Mouse (Mus musculus): ENCODE data around the gene Fads2. TPM values are rescaled to one million over a fixed set of nuclear protein-coding genes. Genes with fewer than 3 reads are reported as not detected.
"Not testable (repeated sequence)": the region's sequence is repeated elsewhere in the genome, so short reads cannot be mapped to it uniquely, and the experiment has no call there.

Gene Fads2
- polyA plus RNA-seq (2015; fragmentation: Nextera tagmentation; extraction: Ambion mirVana): 31.5 and 31.7 TPM in 2 replicates

DNA sequence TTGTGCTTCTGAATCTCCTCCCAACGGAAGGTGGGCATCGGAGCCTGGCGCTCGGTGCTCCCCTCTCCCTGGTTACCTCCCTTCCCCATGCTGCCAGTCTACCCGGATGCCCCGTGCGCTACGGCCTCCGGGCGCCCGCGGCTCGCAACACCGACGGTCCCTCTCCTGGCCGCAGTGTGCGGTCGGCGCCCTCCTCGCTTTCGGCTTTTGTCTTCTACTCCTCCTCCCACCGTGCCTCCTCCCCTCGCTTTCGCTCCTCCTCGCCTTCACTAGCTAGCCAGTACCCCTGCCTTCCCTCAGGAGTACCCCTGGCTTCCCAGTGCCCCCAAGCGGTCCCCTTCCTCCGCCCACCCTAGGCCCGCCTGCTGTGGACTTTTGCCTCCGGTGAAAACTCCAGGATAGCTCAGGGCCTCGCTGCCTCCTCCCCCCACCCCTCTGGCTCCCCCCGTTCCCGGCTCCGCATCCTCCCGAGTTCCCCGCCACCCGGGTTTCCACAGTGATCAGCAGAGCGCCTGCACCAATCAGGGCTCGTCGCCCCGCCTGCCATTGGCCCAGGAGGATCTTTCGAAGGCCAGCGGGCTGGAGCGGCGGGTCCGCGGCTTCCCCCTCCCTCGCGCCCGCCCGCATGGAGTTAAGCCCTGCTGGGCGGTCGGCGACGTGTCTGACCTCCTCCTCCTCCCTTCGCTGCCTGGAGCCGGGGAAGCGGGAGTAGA lies at the start of gene Fads2:
Gene Fads2, minus strand, starts transcription at position 406 of the 713 bp plus-strand sequence.
- ATAC-seq (replicated peaks; ENCODE audit: extremely low read depth, insufficient read depth, low FRiP score): peak; percentile 89
- Histone ChIP-seq H3K4me2 (ENCODE audit: low read depth, low read length) (peak within 1 kb of the TSS; percentile 86), H3K4me1 (ENCODE audit: control insufficient read depth, insufficient read depth, low read length) (peaks cover 4% of the 10 kb centered on the region; the same call in 1 of the 2 replicates), H3K4me3 (ENCODE audit: low read length) (peak within 1 kb of the TSS; percentile 77), H3K9me3 (replicated peaks; ENCODE audit: control insufficient read depth, low read length) (no peaks in the 10 kb centered on the region), H3K27me3 (ENCODE audit: control insufficient read depth, insufficient read depth, low read length) (no peaks in the 10 kb centered on the region), H3K27ac (ENCODE audit: low read length) (peak within 1 kb of the TSS; percentile 74), H3K36me3 (ENCODE audit: control insufficient read depth, insufficient read depth) (no peaks in the 10 kb centered on the region), H3K9ac (ENCODE audit: low read length) (peak within 1 kb of the TSS; percentile 77)
- under 1% methylated on average over 57 of the region's 57 CpGs for WGBS

- Histone ChIP-seq H3K9ac (ENCODE audit: low read length) (no peak overlapping the region), H3K27me3 (ENCODE audit: control insufficient read depth, insufficient read depth, low read length) (no peaks in the 10 kb centered on the region), H3K9me3 (replicated peaks; ENCODE audit: control insufficient read depth, low read length) (no peaks in the 10 kb centered on the region; the same call in 1 of the 2 replicates), H3K4me2 (ENCODE audit: low read depth, low read length) (no peak overlapping the region), H3K4me1 (ENCODE audit: control insufficient read depth, insufficient read depth, low read length) (no peaks in the 10 kb centered on the region), H3K4me3 (ENCODE audit: low read length) (no peak overlapping the region), H3K27ac (ENCODE audit: low read length) (no peak overlapping the region), H3K36me3 (ENCODE audit: control insufficient read depth, insufficient read depth) (no peaks in the 10 kb centered on the region)
- no peak for ATAC-seq (replicated peaks; ENCODE audit: extremely low read depth, insufficient read depth, low FRiP score)
- WGBS: 58% methylated on average over 3 of the region's 3 CpGs
Measured at GRCm38 (mm10) chr19:10149189-10149588, 47.6 kb upstream of the Fads2 start.

DNA sequence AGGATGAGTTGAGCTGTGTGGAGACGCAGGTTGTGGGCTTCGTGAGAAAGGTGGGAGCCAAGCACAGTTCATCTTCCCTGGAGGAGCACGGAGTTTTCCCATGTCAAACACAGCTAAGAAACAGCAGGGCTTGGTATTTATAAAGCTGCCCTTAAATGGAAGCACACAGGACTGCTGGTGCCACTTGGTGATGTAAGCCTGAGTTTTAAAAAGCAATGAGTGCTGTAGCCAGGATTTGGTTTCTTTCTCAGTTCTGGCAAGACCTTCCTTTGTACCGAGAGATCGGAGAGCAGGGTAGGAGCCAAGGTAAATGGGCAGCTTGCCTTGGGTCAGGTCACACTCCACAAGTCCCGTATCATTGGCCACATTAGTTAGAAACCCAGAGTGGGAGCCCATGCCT lies 47.0 kb upstream of the Fads2 start:
- H3K4me2 ChIP-seq (ENCODE audit: low read depth, low read length): no peak overlapping the region
- no peaks in the 10 kb centered on the region for H3K36me3 ChIP-seq (ENCODE audit: control insufficient read depth, insufficient read depth)
- H3K27ac ChIP-seq (ENCODE audit: low read length): 0 out of 2 replicates have a peak overlapping the region, but pooled peaks have one; percentile 23
- H3K4me1 ChIP-seq (ENCODE audit: control insufficient read depth, insufficient read depth, low read length): no peaks in the 10 kb centered on the region
- no peak overlapping the region for H3K9ac ChIP-seq (ENCODE audit: low read length)
- ATAC-seq (replicated peaks; ENCODE audit: extremely low read depth, insufficient read depth, low FRiP score): no peak
- H3K27me3 ChIP-seq (ENCODE audit: control insufficient read depth, insufficient read depth, low read length): no peaks in the 10 kb centered on the region
- no peaks in the 10 kb centered on the region; the same call in 1 of the 2 replicates for H3K9me3 ChIP-seq (replicated peaks; ENCODE audit: control insufficient read depth, low read length)
- no peak overlapping the region for H3K4me3 ChIP-seq (ENCODE audit: low read length)
- WGBS: 65% methylated on average over 6 of the region's 6 CpGs

GRCm38 (mm10) chr19:10144464-10144863 lies 42.9 kb upstream of the Fads2 start:
- Histone ChIP-seq H3K4me1 (ENCODE audit: control insufficient read depth, insufficient read depth, low read length) (no peaks in the 10 kb centered on the region), H3K36me3 (ENCODE audit: control insufficient read depth, insufficient read depth) (no peaks in the 10 kb centered on the region), H3K4me2 (ENCODE audit: low read depth, low read length) (no peak overlapping the region), H3K27me3 (ENCODE audit: control insufficient read depth, insufficient read depth, low read length) (no peaks in the 10 kb centered on the region), H3K27ac (ENCODE audit: low read length) (no peak overlapping the region), H3K9me3 (replicated peaks; ENCODE audit: control insufficient read depth, low read length) (no peaks in the 10 kb centered on the region), H3K9ac (ENCODE audit: low read length) (no peak overlapping the region), H3K4me3 (ENCODE audit: low read length) (no peak overlapping the region)
- ATAC-seq (replicated peaks; ENCODE audit: extremely low read depth, insufficient read depth, low FRiP score): no peak
- 39% methylated on average over 4 of the region's 4 CpGs for WGBS

GRCm38 (mm10) chr19:10143667-10144066 lies 42.1 kb upstream of the Fads2 start:
- Histone ChIP-seq H3K4me2 (ENCODE audit: low read depth, low read length) (no peak overlapping the region), H3K4me3 (ENCODE audit: low read length) (no peak overlapping the region), H3K36me3 (ENCODE audit: control insufficient read depth, insufficient read depth) (no peaks in the 10 kb centered on the region), H3K27me3 (ENCODE audit: control insufficient read depth, insufficient read depth, low read length) (no peaks in the 10 kb centered on the region), H3K9ac (ENCODE audit: low read length) (no peak overlapping the region), H3K27ac (ENCODE audit: low read length) (no peak overlapping the region), H3K9me3 (replicated peaks; ENCODE audit: control insufficient read depth, low read length) (no peaks in the 10 kb centered on the region), H3K4me1 (ENCODE audit: control insufficient read depth, insufficient read depth, low read length) (no peaks in the 10 kb centered on the region)
- 57% methylated on average over 2 of the region's 2 CpGs for WGBS
- ATAC-seq (replicated peaks; ENCODE audit: extremely low read depth, insufficient read depth, low FRiP score): no peak

- H3K9me3 ChIP-seq (replicated peaks; ENCODE audit: control insufficient read depth, low read length): no peaks in the 10 kb centered on the region
- 69% methylated on average over 6 of the region's 6 CpGs for WGBS
- ATAC-seq (replicated peaks; ENCODE audit: extremely low read depth, insufficient read depth, low FRiP score): no peak
- H3K36me3 ChIP-seq (ENCODE audit: control insufficient read depth, insufficient read depth): no peaks in the 10 kb centered on the region
- no peaks in the 10 kb centered on the region for H3K4me1 ChIP-seq (ENCODE audit: control insufficient read depth, insufficient read depth, low read length)
- no peak overlapping the region for H3K9ac ChIP-seq (ENCODE audit: low read length)
- no peak overlapping the region for H3K4me2 ChIP-seq (ENCODE audit: low read depth, low read length)
- H3K4me3 ChIP-seq (ENCODE audit: low read length): no peak overlapping the region
- H3K27me3 ChIP-seq (ENCODE audit: control insufficient read depth, insufficient read depth, low read length): no peaks in the 10 kb centered on the region
- no peak overlapping the region for H3K27ac ChIP-seq (ENCODE audit: low read length)
Measured at GRCm38 (mm10) chr19:10139736-10140135, 38.2 kb upstream of the Fads2 start.

- ATAC-seq (replicated peaks; ENCODE audit: extremely low read depth, insufficient read depth, low FRiP score): no peak
- Histone ChIP-seq H3K36me3 (ENCODE audit: control insufficient read depth, insufficient read depth) (no peaks in the 10 kb centered on the region), H3K4me3 (ENCODE audit: low read length) (no peak overlapping the region), H3K27me3 (ENCODE audit: control insufficient read depth, insufficient read depth, low read length) (no peaks in the 10 kb centered on the region), H3K4me1 (ENCODE audit: control insufficient read depth, insufficient read depth, low read length) (peaks cover 5% of the 10 kb centered on the region; the same call in 1 of the 2 replicates), H3K9me3 (replicated peaks; ENCODE audit: control insufficient read depth, low read length) (no peaks in the 10 kb centered on the region), H3K4me2 (ENCODE audit: low read depth, low read length) (no peak overlapping the region), H3K9ac (ENCODE audit: low read length) (no peak overlapping the region), H3K27ac (ENCODE audit: low read length) (no peak overlapping the region)
- 70% methylated on average over 5 of the region's 5 CpGs for WGBS
Measured at GRCm38 (mm10) chr19:10137423-10137822, 35.9 kb upstream of the Fads2 start.

DNA sequence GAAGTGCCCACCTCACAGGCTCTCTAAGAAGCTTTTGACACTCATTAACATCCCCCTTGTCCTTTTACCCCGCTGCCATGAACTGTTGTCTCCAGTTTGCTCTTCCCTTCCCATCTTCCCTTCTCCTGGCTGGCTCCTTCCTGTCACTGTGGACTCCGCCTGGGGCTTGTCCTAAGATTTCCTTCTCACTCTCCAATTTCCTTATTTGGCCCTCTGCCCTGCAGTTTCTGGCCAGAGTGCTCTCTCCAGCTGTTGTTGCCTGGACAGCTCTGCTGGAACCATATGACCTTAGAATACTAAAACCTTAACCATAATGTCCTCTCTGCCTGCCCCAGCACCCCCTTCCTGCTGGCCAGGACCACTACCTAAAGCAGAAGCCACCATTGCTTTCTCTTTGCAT lies 33.1 kb upstream of the Fads2 start:
- Histone ChIP-seq H3K27me3 (ENCODE audit: control insufficient read depth, insufficient read depth, low read length) (no peaks in the 10 kb centered on the region), H3K27ac (ENCODE audit: low read length) (no peak overlapping the region), H3K4me3 (ENCODE audit: low read length) (no peak overlapping the region), H3K4me2 (ENCODE audit: low read depth, low read length) (no peak overlapping the region), H3K36me3 (ENCODE audit: control insufficient read depth, insufficient read depth) (no peaks in the 10 kb centered on the region), H3K4me1 (ENCODE audit: control insufficient read depth, insufficient read depth, low read length) (peaks cover 5% of the 10 kb centered on the region; the same call in 1 of the 2 replicates), H3K9ac (ENCODE audit: low read length) (no peak overlapping the region), H3K9me3 (replicated peaks; ENCODE audit: control insufficient read depth, low read length) (no peaks in the 10 kb centered on the region)
- peak; percentile 67; the same call in 1 of the 2 replicates for ATAC-seq (replicated peaks; ENCODE audit: extremely low read depth, insufficient read depth, low FRiP score)
- WGBS: 27% methylated on average over 2 of the region's 2 CpGs

DNA sequence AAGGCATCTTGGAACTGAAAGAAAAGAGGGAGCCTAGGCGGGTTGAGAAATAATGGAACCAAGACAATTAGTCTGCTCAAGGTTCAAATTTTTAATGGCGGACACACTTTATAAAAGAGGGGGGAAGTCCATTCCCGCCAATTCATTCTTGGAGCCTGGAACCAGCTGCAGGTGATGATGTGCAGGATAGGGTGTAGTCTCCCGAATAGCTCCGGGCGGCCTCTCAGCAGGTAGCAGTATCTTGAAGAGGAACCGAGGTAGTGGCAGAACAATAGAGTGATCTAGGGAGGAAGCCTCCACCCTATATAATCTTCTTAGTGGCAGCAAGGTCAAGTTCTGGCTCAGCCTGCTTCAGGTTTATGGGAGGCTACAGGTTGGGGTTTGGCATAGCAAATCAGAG lies 28.0 kb upstream of the Fads2 start:
- H3K4me1 ChIP-seq (ENCODE audit: control insufficient read depth, insufficient read depth, low read length); H3K4me2 ChIP-seq (ENCODE audit: low read depth, low read length); ATAC-seq (replicated peaks; ENCODE audit: extremely low read depth, insufficient read depth, low FRiP score); H3K36me3 ChIP-seq (ENCODE audit: control insufficient read depth, insufficient read depth); H3K9ac ChIP-seq (ENCODE audit: low read length); H3K27ac ChIP-seq (ENCODE audit: low read length); H3K9me3 ChIP-seq (replicated peaks; ENCODE audit: control insufficient read depth, low read length); H3K4me3 ChIP-seq (ENCODE audit: low read length); H3K27me3 ChIP-seq (ENCODE audit: control insufficient read depth, insufficient read depth, low read length): not testable (repeated sequence)
- 67% methylated on average over 7 of the region's 7 CpGs for WGBS
